Mouse (Mus musculus) myocyte (in vitro differentiated cells): ENCODE data around the gene Spag6. TPM values are rescaled to one million over a fixed set of nuclear protein-coding genes. Genes with fewer than 3 reads are reported as not detected.
A peak's percentile ranks its signal among the peaks of the same experiment; 100 is the strongest.

Source experiments
- H3K27me3 ChIP-seq: one replicate; pipeline ENCODE4 v1.6.1; 2011; ENCODE audit not compliant: control insufficient read depth, insufficient read depth, insufficient read length
- H3K36me3 ChIP-seq: one replicate; pipeline ENCODE4 v1.6.1; 2011; ENCODE audit not compliant: control insufficient read depth, insufficient read depth
- H3K4me2 ChIP-seq: one replicate; pipeline ENCODE4 v1.6.1; 2011; ENCODE audit warnings: low read depth, control low read depth
- H3K4me3 ChIP-seq: one replicate; pipeline ENCODE4 v1.5.1; 2011; ENCODE audit warnings: mild to moderate bottlenecking, control low read depth, moderate library complexity
- H3K79me2 ChIP-seq: one replicate; pipeline ENCODE4 v1.6.1; 2011; ENCODE audit not compliant: control insufficient read depth, insufficient read depth
- H3ac ChIP-seq: one replicate; pipeline ENCODE4 v1.6.1; 2011; ENCODE audit not compliant: control insufficient read depth, insufficient read length
- CEBPB ChIP-seq: IDR thresholded peaks from 2 replicates; pipeline ENCODE4 v1.6.1; 2011; ENCODE audit warnings: mild to moderate bottlenecking, moderate library complexity; ENCODE audit not compliant: poor library complexity, insufficient read depth, severe bottlenecking
- E2F4 ChIP-seq: IDR thresholded peaks from one replicate; pipeline ENCODE4 v1.6.1; 2011; ENCODE audit warnings: mild to moderate bottlenecking, control low read depth, moderate library complexity; ENCODE audit not compliant: insufficient read depth
- MAX ChIP-seq: IDR thresholded peaks from one replicate; pipeline ENCODE4 v1.6.1; 2011; ENCODE audit warnings: low read depth, mild to moderate bottlenecking, control low read depth
- MYOD1 ChIP-seq, 3 experiments: IDR thresholded peaks; one replicate each; pipeline ENCODE4 v1.6.1; 2011; ENCODE audit warnings: control low read depth in 2 of 3, low read depth in 2 of 3, mild to moderate bottlenecking in 2 of 3, moderate library complexity in 1 of 3; ENCODE audit not compliant: insufficient read length in 2 of 3, control insufficient read depth in 1 of 3
- MYOG ChIP-seq, 3 experiments: IDR thresholded peaks; one replicate each; pipeline ENCODE4 v1.6.1; 2011; ENCODE audit warnings: control low read depth in 2 of 3, low read depth in 2 of 3, mild to moderate bottlenecking in 2 of 3; ENCODE audit not compliant: insufficient read length in 2 of 3, control insufficient read depth in 1 of 3, insufficient read depth in 1 of 3
- POLR2A ChIP-seq: IDR thresholded peaks from one replicate; pipeline ENCODE4 v1.6.1; 2011; ENCODE audit warnings: low read depth, mild to moderate bottlenecking, control low read depth, moderate library complexity; ENCODE audit not compliant: insufficient read length
- POLR2AphosphoS2 ChIP-seq: IDR thresholded peaks from one replicate; pipeline ENCODE4 v1.6.1; 2011; ENCODE audit warnings: low read depth, control low read depth; ENCODE audit not compliant: insufficient read length
- REST ChIP-seq: IDR thresholded peaks from one replicate; pipeline ENCODE4 v1.6.1; 2011; ENCODE audit warnings: mild to moderate bottlenecking, control low read depth, moderate library complexity; ENCODE audit not compliant: insufficient read depth, insufficient read length
- SRF ChIP-seq: IDR thresholded peaks from one replicate; pipeline ENCODE4 v1.6.1; 2011; ENCODE audit warnings: low read depth; ENCODE audit not compliant: control insufficient read depth, insufficient read length
- TCF12 ChIP-seq: IDR thresholded peaks from one replicate; pipeline ENCODE4 v1.6.1; 2011; ENCODE audit warnings: mild to moderate bottlenecking, control low read depth; ENCODE audit not compliant: poor library complexity, insufficient read depth, severe bottlenecking
- TCF3 ChIP-seq: IDR thresholded peaks from one replicate; pipeline ENCODE4 v1.6.1; 2011; ENCODE audit warnings: low read depth, control low read depth; ENCODE audit not compliant: insufficient read length
- USF1 ChIP-seq: IDR thresholded peaks from one replicate; pipeline ENCODE4 v1.6.1; 2011; ENCODE audit warnings: low read depth, mild to moderate bottlenecking, control low read depth, moderate library complexity
- polyA plus RNA-seq: library from polyadenylated mRNA; unstranded; fragments of >200 nt; fragmentation: generic; extraction: Trizol; gene quantifications from one replicate; pipeline ENCODE4 v1.2.1, GENCODE M21; 2012; ENCODE audit warnings: missing spikeins

Spag6 gene
- polyA plus RNA-seq, 1 experiment, result 0.62 TPM

- TF ChIP-seq POLR2A (peak; percentile 36), CEBPB (peak; percentile 46; the same call in 1 of the 2 replicates), TCF12 (no peak)
- H3K79me2 ChIP-seq, result no peaks in the 10 kb centered on the region
- peak overlapping the region; percentile 86 for H3K4me2 ChIP-seq
- peak overlapping the region; percentile 81 for H3ac ChIP-seq
- H3K36me3 ChIP-seq, result no peaks in the 10 kb centered on the region
- no peaks in the 10 kb centered on the region for H3K27me3 ChIP-seq
- H3K4me3 ChIP-seq, result peak overlapping the region; percentile 55
Observed at GRCm38 (mm10) chr2:18765481-18766249, 71.8 kb downstream of the Spag6 start.

GRCm38 (mm10) chr2:18766441-18766820, 72.6 kb downstream of the Spag6 start:
- Histone ChIP-seq H3ac (peak overlapping the region; percentile 81), H3K27me3 (no peaks in the 10 kb centered on the region), H3K79me2 (no peaks in the 10 kb centered on the region), H3K4me2 (peak overlapping the region; percentile 86), H3K36me3 (no peaks in the 10 kb centered on the region), H3K4me3 (peak overlapping the region; percentile 55)
- TF ChIP-seq USF1, result no peak
- TF ChIP-seq CEBPB, result 0 out of 2 replicates have a peak, but pooled peaks have one; percentile 34

- peak overlapping the region; percentile 81 for H3ac ChIP-seq
- H3K79me2 ChIP-seq, result no peaks in the 10 kb centered on the region
- H3K27me3 ChIP-seq, result no peaks in the 10 kb centered on the region
- H3K4me2 ChIP-seq, result peak overlapping the region; percentile 86
- no peaks in the 10 kb centered on the region for H3K36me3 ChIP-seq
- peak overlapping the region; percentile 55 for H3K4me3 ChIP-seq
- TF ChIP-seq REST (no peak), TCF3 (no peak), CEBPB (no peak), MYOG (IDR thresholded peaks at IDR 0.05; ENCODE audit: control insufficient read depth in 1 of 3, insufficient read depth in 1 of 3, insufficient read length in 2 of 3, low read depth in 2 of 3) (peak in 1 of 3 experiments; percentile 10), TCF12 (no peak), MAX (no peak), USF1 (no peak), POLR2A (peak; percentile 68), SRF (peak; percentile 23), POLR2AphosphoS2 (peak; percentile 82), E2F4 (no peak), MYOD1 (IDR thresholded peaks at IDR 0.05; ENCODE audit: control insufficient read depth in 1 of 3, insufficient read length in 2 of 3, low read depth in 2 of 3) (no peak)
Observed at GRCm38 (mm10) chr2:18766821-18767541, 73.1 kb downstream of the Spag6 start.

- Histone ChIP-seq H3K79me2 (no peaks in the 10 kb centered on the region), H3K4me2 (no peak overlapping the region), H3K36me3 (no peaks in the 10 kb centered on the region), H3K4me3 (no peak overlapping the region), H3K27me3 (no peaks in the 10 kb centered on the region), H3ac (no peak overlapping the region)
- TF ChIP-seq USF1 (no peak), MYOG (IDR thresholded peaks at IDR 0.05; ENCODE audit: control insufficient read depth in 1 of 3, insufficient read depth in 1 of 3, insufficient read length in 2 of 3, low read depth in 2 of 3) (no peak)
Observed at GRCm38 (mm10) chr2:18768414-18768813, 74.6 kb downstream of the Spag6 start.

GRCm38 (mm10) chr2:18772413-18772812, 78.6 kb downstream of the Spag6 start:
- TF ChIP-seq POLR2A (no peak), MYOD1 (IDR thresholded peaks at IDR 0.05; ENCODE audit: control insufficient read depth in 1 of 3, insufficient read length in 2 of 3, low read depth in 2 of 3) (no peak), POLR2AphosphoS2 (no peak), SRF (no peak), USF1 (no peak), TCF12 (no peak), REST (no peak)
- no peak overlapping the region for H3K4me3 ChIP-seq
- no peaks in the 10 kb centered on the region for H3K36me3 ChIP-seq
- H3ac ChIP-seq, result no peak overlapping the region
- no peaks in the 10 kb centered on the region for H3K79me2 ChIP-seq
- no peaks in the 10 kb centered on the region for H3K27me3 ChIP-seq
- H3K4me2 ChIP-seq, result peak overlapping the region; percentile 56
